Mouse (Mus musculus): ENCODE data around the gene Ptprt. TPM values are rescaled to one million over a fixed set of nuclear protein-coding genes. Genes with fewer than 3 reads are reported as not detected.
"Not testable (repeated sequence)": the region's sequence is repeated elsewhere in the genome, so short reads cannot be mapped to it uniquely, and the experiment has no call there.

Gene Ptprt
- total RNA-seq, 2 experiments from 2014 or later = 0.84 to 1.00 TPM

- DNase-seq = no peak
- intact Hi-C loops (cut with DNase I; ENCODE audit: low total_unique reads) = no loop called here
These were observed 1060.6 kb downstream of the Ptprt start for GRCm38 (mm10) chr2:161600206-161600808.

- DNase-seq = no peak
- intact Hi-C loops (cut with DNase I; ENCODE audit: low total_unique reads) = no loop called here
These were observed 1067.4 kb downstream of the Ptprt start for GRCm38 (mm10) chr2:161593391-161594152.

GRCm38 (mm10) chr2:161574401-161574800 lies 1086.5 kb downstream of the Ptprt start:
- DNase-seq = no peak
- intact Hi-C loops (cut with DNase I; ENCODE audit: low total_unique reads) = no loop called here

GRCm38 (mm10) chr2:161572201-161572600 lies 1088.7 kb downstream of the Ptprt start:
- DNase-seq = no peak
- intact Hi-C loops (cut with DNase I; ENCODE audit: low total_unique reads) = no loop called here

GRCm38 (mm10) chr2:161570236-161570995 lies 1090.5 kb downstream of the Ptprt start:
- peak; percentile 36 for DNase-seq
- intact Hi-C loops (cut with DNase I; ENCODE audit: low total_unique reads) = no loop called here

GRCm38 (mm10) chr2:161561502-161561901 lies 1099.4 kb downstream of the Ptprt start:
- peak; percentile 9 for DNase-seq
- intact Hi-C loops (cut with DNase I; ENCODE audit: low total_unique reads) = no loop called here

- DNase-seq = no peak
- intact Hi-C loops (cut with DNase I; ENCODE audit: low total_unique reads) = no loop called here
These were observed 1103.1 kb downstream of the Ptprt start for GRCm38 (mm10) chr2:161557874-161558273.

- intact Hi-C loops (cut with DNase I; ENCODE audit: low total_unique reads) = no loop called here
- no peak for DNase-seq
These were observed 1107.3 kb downstream of the Ptprt start for GRCm38 (mm10) chr2:161553651-161554050.

- intact Hi-C loops (cut with DNase I; ENCODE audit: low total_unique reads) = no loop called here
- DNase-seq = no peak
These were observed 1108.9 kb downstream of the Ptprt start for GRCm38 (mm10) chr2:161552011-161552410.

- DNase-seq = no peak
- intact Hi-C loops (cut with DNase I; ENCODE audit: low total_unique reads) = no loop called here
These were observed 1111.4 kb downstream of the Ptprt start for GRCm38 (mm10) chr2:161549577-161549976.

GRCm38 (mm10) chr2:161547318-161547717 lies 1113.6 kb downstream of the Ptprt start:
- intact Hi-C loops (cut with DNase I; ENCODE audit: low total_unique reads) = no loop called here
- DNase-seq = no peak

GRCm38 (mm10) chr2:161545406-161545805 lies 1115.5 kb downstream of the Ptprt start:
- intact Hi-C loops (cut with DNase I; ENCODE audit: low total_unique reads) = no loop called here
- no peak for DNase-seq

GRCm38 (mm10) chr2:161534151-161534550 lies 1126.8 kb downstream of the Ptprt start:
- intact Hi-C loops (cut with DNase I; ENCODE audit: low total_unique reads) = no loop called here
- no peak for DNase-seq

GRCm38 (mm10) chr2:161527192-161527591 lies 1133.8 kb downstream of the Ptprt start:
- intact Hi-C loops (cut with DNase I; ENCODE audit: low total_unique reads) = no loop called here
- no peak for DNase-seq

GRCm38 (mm10) chr2:161519671-161520070 lies 1141.3 kb downstream of the Ptprt start:
- intact Hi-C loops (cut with DNase I; ENCODE audit: low total_unique reads) = no loop called here
- DNase-seq = no peak

GRCm38 (mm10) chr2:161516921-161517320 lies 1144.0 kb downstream of the Ptprt start:
- peak; percentile 22 for DNase-seq
- intact Hi-C loops (cut with DNase I; ENCODE audit: low total_unique reads) = no loop called here

GRCm38 (mm10) chr2:161513256-161513655 lies 1147.7 kb downstream of the Ptprt start:
- DNase-seq = no peak
- intact Hi-C loops (cut with DNase I; ENCODE audit: low total_unique reads) = no loop called here

GRCm38 (mm10) chr2:161511880-161512570 lies 1148.9 kb downstream of the Ptprt start:
- intact Hi-C loops (cut with DNase I; ENCODE audit: low total_unique reads); DNase-seq: not testable (repeated sequence)

GRCm38 (mm10) chr2:161511101-161511759 lies 1149.7 kb downstream of the Ptprt start:
- intact Hi-C loops (cut with DNase I; ENCODE audit: low total_unique reads) = no loop called here

More at GRCm38 (mm10) chr2:161511101-161511759, 1149.7 kb downstream of the Ptprt start:
- no peak for DNase-seq
